Mouse (Mus musculus): ENCODE results near the gene Atp5b.
"Not testable (repeated sequence)": the region's sequence is repeated elsewhere in the genome, so short reads cannot be mapped to it uniquely, and the experiment has no call there.

Atp5b gene

DNA sequence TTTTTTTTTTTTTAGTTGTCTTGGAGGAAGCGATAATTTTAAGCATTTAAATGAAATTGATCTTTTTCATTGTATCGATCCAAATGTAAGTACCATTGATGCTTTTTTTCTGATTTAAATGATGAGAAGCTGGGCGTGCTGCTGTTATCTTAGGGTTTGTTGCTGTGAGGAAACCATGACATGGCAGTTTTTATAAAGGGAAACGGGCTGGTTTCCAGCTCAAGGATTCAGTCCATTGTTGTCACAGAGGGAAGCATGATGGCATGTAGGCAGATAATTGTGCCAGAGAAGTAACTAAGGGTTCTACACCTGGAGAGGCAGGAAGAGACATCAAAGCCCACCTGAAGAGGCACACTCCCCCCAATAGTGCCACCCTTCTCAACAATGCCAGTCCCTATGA lies 13.9 kb upstream of the Atp5b start:
- no peak for DNase-seq (ENCODE audit: low spot score)

DNA sequence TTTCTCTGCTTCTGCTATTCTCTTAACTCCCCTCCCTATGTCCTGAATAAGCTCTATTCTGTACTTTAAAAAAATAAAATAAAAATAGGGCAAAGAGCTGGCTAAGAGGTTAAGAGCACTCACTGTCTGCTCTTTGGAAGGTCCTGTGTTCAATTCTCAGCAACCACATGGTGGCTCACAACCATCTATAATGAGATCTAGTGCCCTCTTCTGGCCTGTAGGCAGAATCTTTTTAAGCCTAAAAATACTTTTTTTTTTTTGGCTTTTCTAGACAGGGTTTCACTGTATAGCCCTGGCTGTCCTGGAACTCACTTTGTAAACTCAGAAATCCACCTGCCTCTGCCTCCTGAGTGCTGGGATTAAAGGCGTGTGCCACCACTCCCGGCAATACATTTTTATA lies 12.6 kb upstream of the Atp5b start:
- DNase-seq (ENCODE audit: low spot score) = not testable (repeated sequence)

DNA sequence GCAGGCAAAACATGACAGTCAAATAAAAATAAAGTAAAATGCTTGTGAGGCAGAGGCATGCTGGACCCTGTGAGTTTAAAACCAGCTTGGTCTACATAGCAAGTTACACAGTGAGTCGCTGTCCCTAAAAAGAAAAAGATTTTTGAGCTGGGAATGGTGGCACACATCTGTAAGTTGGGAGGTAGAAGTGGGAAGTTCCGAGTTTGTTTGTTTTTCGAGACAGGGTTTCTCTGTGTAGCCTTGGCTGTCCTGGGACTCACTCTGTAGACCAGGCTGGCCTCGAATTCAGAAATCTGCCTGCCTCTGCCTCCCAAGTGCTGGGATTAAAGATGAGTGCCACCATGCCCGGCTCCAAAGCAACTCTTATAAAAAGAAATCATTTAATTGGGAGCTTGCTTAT lies 4.8 kb upstream of the Atp5b start:
- DNase-seq (ENCODE audit: low spot score) = not testable (repeated sequence)

DNA sequence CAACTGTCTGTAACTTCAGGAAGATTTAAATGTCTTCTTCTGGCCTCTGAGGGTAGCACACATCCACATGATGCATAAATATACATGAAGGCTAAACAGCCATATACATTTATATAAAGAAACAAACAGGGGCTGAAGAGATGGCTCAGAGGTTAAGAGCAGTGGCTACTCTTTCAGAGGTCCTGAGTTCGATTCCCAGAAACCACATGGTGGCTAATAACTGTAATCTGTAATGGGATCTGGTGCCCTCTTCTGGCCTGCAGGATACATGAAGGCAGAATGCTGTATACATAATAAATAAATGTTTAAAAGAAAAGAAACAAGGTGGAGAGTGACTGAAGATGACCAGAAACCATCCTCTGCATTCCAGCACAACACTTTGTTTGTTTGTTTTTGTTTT lies 2.6 kb upstream of the Atp5b start:
- DNase-seq (ENCODE audit: low spot score) = no peak

DNA sequence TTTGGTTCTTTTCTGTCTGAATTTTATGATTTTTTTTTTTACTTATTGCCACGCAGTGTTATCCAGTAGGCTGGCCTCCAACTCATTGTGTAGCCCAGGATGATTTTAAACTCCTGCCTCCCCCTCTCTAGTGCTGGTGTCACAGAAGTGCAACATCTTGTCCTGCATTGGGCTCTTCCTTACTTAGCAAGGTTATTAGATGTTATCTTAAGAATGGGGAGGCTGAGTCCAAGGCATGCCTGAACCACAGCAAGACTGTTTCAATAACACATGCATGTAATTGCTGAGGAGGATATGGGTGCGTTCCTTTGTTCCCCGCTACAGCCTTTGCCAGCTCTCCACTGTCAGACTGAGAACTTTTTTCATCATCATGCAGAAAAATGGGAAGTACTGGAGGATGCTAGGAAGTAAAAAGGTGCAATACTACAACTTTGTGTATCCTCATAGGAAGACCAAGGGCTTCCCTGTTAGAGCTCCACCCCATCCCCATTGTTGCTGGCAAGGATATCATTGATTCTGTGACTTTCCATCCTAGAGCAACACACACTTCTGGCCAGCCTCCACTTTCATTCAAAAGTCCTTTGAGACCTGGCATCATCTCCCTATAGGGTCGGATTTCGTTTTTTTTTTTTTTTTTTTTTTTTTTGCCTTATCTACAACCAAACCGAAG lies 1.1 kb upstream of the Atp5b start:
- DNase-seq (ENCODE audit: low spot score) = no peak

DNA sequence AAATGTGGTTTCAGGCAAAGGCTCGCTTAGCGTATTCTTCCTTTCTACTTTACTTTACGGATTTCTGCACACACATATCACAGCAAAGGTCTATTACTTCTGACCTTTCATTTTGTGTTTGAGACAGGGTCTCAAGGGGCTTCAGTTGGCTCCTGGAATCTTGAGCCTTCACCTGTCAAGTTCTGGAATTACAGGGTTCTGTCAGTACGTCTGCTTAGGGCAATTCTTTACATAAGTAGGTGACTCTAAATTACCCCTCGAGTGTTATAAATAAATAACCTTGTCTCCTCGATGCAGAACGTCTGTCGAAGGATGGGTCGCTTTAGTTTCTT lies 630 bp upstream of the Atp5b start:
- DNase-seq (ENCODE audit: low spot score) = no peak

DNA sequence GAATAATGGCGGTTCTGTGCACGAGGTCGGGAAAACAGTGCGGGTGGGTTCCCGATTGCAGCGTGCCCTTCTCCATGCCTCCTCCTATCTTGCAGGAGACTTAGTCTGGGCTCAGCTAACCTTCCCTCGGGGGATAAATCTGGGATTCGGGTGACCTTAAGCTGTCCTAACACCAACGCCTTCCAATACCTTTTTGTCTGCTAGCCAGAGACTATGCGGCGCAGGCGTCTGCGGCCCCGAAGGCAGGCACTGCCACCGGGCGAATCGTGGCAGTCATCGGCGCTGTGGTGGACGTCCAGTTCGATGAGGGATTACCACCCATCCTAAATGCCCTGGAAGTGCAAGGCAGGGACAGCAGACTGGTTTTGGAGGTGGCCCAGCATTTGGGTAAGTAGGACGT lies 615 bp downstream of the Atp5b start:
- DNase-seq (ENCODE audit: low spot score) = no peak

DNA sequence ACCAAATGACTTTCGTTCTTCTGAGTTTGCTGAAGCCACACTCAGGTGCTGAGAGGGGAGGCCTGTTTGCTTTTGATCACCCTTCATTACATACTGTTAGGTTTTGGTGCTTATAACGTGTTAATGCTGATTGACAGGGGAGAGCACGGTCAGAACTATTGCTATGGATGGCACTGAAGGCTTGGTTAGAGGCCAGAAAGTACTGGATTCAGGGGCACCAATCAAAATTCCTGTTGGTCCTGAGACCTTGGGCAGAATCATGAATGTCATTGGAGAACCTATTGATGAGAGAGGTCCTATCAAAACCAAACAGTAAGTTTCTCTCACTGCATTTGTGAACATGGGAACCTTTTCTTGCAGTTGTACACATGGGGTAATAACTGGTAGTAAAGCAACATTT lies 1.1 kb downstream of the Atp5b start:
- no peak for DNase-seq (ENCODE audit: low spot score)

DNA sequence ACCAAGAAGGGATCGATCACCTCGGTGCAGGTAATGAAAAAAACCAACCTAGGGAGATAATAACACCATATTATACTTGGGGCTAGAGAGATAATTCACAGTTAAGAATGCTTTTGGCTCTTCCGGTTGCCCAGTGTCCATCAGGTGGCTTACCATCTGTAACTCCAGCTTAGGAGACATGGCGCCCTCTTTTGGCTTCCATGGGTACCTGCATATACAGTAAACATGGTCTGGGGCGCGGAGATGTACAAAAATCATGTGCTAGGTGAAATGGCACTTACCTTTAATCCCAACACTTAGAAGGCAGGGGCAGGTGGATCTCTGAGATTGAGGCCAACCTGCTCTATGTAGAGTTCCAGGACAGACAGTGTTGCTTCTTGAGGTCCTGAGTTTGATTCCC lies 3.3 kb downstream of the Atp5b start:
- peak; percentile 68 for DNase-seq (ENCODE audit: low spot score)

DNA sequence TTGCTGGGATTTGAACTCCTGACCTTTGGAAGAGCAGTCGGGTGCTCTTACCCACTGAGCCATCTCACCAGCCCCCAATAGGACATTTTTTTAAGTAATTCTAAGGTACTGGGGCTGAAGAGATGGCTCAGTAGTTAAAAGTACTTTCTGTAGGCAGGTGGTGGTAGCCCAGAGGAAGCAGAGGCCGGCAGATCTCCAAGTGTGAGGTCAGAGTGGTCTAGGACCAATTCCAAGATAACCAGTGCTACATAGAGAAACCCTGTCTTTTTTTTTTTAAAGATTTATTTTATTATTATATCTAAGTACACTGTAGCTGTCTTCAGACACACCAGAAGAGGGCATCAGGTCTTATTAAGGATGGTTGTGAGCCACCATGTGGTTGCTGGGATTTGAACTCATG lies 4.1 kb downstream of the Atp5b start:
- DNase-seq (ENCODE audit: low spot score) = not testable (repeated sequence)

DNA sequence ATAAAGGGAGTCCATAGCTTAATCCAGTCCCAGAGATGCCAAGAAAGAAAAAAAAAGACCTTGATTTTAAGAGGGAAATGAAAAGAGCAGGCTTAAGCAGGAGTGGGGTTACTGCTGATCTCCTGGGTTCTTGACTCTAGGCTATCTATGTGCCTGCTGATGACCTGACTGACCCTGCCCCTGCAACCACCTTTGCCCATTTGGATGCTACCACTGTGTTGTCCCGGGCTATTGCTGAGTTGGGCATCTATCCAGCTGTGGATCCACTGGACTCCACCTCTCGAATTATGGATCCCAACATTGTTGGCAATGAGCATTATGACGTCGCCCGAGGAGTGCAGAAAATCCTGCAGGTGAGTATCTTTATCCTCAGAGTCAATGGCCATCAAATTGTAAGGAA lies 5.1 kb downstream of the Atp5b start:
- DNase-seq (ENCODE audit: low spot score) = no peak

DNA sequence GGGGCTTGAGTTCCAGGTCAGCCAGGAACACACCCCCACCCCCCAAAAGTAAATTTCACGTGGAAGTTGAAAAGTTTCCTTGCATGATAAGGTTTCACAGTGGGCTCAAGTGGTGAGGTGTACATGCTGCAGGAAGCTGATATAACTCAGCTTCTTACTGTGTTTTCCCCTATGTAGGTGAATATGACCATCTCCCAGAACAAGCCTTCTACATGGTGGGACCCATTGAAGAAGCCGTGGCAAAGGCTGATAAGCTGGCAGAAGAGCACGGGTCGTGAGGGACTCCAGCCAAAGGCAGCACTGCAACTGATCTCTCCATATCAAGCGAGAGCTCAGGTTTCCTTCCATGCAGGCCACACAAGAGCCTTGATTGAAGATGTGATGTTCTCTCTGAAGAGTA lies 6.8 kb downstream of the Atp5b start:
- DNase-seq (ENCODE audit: low spot score) = no peak

DNA sequence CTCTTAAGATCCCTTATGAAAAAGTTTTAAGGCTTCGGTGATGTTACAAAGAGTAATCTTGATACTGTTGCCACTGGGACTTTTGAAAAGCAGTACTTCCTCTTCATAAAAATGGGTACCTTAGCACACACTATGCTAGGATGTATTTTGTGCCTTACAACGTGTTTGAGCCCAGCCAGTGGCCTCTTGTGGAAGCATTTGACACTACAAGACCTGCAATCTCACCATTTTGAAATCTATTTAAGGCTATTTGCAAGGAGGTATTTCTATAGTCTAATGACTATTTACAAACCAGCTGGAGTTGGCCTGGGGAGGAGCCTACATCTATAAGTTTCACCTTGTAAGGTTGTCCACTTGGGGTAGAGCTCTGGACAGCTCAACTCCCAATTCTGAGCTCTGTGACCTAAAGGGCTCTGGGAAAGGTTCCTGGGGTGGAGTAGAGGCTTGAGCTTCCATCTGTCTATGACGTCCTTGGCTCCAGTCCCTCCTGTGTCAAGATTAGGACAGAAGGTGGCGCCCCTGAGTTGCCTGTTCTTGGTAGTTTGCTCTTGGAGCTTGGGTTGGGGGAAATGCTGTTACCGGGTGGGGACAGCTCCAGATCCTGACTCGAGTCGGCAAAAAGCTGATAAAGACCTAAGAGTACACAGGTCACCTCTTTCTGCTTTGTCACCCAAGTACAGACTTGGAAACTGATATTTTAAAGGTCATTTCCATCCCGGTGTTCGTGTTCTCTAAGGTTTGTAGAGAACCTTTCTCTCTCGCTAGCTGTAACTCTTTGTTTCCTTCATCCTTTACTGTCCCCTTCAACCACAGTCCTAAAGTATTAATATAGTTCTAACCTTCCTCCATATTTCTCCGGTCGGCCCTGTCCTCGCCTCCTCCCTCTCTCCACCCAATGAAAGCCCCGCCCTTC lies 7.8 kb downstream of the Atp5b start:
- DNase-seq (ENCODE audit: low spot score) = peak; percentile 97

DNA sequence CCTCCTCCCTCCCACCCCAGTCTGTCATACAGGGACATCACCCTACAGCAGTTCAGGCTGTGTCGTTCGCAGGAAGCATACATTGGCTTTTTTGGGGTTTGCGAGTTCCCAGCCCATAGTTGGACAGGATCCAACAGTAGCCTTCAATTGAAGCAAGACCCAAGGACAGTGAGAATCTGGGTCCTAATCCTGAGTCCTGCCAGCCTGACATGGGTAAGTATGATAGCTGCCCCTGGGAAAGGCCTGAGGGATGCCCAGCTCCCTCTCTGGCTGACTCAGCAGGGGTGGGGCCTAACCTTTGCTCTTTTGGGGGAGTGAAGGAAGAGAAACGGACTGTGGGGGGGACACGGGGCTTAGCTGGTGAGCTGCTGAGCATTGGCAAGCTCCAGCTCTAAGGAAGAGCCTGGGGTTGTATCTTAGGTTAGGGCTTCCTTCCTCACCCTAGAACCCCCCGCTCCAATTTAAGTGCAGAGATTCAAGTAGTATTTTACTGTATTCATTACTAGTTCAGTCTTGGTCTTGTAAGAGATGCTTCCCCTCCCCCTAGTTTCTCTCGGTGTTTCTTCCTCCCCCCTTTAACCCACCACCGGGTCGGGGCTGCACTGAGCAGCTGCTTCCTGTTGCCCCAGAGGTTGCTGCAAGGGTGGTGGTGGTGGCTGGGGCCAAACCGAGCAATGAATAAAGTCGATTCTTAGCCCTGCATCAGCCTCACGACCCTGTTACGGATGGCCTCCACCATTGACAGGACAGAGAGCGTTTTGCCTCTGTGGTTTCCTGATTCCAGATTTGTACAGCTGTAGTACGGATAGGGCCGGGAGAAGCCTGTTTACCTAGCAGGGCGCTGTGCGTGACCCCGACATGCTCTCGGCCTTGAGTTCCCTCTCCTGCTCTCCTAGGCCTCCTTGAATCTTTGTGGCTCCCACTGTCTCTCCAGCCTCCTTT lies 8.8 kb downstream of the Atp5b start, which contains the start of gene Baz2a:
Gene Baz2a, plus strand, starts transcription at position 14 of the 942 bp plus-strand sequence.
- peak; percentile 59 for DNase-seq (ENCODE audit: low spot score)

DNA sequence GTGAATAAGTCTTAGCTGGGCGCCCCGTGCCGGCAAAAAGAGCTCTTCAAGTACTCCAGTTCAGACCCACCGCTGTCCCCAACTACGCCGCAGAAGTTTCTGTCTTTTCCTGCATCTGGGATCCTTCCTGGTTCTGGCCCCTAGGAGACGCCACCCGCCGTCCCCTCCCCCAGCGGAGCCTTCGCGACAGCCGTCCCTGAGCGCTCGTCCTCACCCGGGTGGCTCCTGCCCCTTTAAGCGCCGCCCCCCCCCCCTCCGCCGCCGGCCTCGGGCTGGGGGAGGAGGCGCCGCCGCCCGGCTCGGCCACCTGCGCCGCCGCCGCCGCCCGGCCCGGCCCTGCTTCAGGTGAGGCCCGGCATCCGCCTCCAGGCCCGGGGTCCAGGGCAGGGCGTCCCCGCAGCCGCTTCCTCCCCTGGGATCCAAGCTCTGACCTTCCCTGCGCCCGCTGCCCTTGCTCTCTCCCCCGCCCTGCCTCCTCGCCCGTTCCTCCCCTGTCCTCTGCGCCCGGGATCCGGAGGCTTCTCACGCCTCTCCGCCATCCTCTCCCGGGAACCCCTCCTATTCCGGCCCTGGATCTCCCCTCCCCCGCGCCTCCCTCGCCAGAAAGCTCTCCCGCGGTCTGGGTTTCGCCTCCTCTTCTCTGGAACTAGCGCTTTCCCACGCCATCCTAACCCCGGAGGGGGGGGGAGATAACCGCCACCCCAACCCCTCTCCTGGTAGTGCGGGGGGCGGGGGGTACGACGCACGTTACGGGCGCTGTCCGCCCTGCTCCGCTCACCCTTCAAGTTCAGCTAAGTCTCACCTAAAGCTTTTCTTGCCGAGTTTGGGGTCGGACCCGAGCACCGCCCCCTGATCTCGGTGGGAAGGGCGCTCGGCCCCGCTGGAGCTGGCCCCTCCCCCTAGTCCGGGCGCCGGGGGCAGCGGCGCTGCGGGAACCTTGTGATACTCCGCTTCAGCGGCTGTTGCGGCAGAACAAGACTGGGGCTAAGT lies 9.7 kb downstream of the Atp5b start:
- peak; percentile 85 for DNase-seq (ENCODE audit: low spot score)

DNA sequence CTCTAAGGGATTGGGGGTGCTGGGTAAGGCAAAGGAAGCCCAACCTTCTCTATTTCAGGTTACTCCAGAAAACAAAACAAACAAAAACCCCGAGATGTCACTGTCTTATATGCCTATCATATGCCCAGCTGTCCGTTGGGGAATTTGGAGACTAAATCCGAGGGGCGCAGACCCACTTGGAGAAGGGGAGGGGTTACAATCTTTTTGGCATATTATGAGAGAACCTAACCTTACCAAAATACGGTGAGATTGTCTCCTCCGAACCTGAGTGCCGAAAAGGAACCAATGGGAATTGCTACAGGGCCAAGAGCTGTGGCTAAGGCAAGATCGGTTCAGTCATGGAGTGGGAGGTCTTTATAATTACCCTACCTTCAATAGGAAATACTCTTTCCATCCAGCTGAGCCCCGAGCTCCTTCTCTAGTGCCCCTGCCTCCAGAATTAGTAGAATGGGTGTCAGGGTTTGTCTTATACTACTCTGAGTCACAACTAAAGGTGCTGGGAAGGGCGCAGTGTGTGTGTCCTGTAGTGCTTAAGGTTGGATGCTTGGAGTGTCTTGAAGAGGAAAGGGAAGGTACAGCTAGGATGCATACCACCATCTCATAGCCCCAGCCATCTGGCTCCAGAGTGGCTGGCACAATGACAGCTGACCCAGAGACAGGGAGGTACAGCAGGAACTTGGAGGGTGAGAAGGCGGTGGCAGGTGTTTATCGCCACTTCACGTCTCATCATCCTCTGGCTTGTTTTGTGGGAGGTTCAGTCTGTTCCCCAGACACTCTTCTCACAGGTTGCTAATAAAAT lies 10.6 kb downstream of the Atp5b start:
- no peak for DNase-seq (ENCODE audit: low spot score)

DNA sequence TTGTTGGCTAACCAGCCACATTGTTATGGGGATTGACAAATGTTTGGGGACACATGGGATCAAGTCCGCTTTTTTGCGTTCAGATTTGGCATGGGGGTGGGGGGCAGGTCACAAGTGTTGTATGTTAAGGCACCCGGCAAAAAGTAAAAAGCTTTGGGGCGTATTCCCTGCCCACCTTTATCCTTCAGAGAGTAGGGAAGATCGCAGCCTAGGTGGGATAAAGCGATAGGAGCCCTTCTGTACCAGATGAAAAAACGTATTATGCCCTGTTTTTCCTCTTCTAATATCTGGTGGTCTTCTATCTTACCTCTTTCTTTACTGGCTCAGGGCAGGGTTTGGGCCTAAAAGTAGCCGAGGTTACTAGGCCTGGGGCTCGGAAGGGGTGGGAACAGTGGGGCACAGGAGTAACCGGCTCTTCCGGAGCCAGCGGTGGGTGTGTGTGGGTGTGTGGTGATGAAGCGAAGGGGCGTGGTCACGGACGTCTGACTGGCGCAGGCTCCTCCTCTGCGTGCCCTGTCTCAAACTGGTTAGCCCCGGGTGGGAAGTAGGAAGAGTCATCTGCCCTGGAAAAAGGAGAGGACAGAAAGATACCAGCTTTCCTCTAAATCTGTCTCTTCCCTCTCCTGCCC lies 11.4 kb downstream of the Atp5b start:
- peak; percentile 94 for DNase-seq (ENCODE audit: low spot score)

DNA sequence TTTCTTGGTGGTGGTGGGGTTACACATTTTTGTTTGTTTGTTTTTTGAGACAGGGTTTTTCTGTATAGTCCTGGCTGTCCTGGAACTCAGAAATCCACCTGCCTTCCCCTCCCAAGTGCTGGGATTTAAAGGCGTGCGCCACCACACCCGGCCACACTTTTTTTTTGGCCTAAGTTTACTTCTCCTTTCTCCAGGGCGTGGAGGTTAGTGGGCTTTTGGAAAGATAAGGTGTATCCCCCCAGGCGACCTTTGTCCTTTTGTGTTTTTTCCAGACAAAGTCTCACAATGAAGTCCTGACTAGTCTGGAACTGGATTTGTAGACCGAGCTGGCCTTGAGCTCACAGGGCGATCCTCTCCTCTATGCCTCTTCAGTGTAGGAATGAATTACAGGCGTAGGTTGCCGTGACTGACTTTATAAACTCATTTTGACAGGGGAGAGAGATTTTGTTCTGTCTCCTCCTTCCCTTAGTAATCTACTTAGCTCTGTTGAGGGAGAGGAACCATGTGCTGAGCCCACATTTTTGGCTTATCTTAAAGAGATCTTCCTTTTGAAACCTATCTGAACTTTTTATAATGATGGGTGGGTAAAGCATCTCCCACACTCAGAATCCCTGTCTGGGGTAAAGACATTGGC lies 12.0 kb downstream of the Atp5b start:
- DNase-seq (ENCODE audit: low spot score) = no peak

DNA sequence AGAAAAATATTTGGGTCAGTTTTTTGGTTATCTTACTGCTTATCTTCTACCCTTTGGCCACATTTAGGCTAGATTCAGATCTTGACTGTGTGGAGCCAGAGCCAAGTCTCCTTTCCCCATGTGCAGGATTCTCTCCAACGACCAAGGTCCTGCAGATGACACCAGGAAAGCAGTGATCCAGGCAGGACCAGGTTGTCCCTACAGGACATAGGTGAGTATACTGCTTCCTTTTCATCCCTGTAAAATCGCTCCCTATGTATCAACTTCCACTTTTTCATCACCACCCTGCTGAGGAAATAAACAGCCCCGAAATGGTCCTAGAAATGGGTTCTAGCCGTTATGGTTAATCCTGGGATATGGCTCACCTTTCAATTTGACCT lies 13.2 kb downstream of the Atp5b start:
- no peak for DNase-seq (ENCODE audit: low spot score)

All from embryo, embryonic 10.5 days (tissue).